Mouse (Mus musculus): ENCODE measurements around the gene Slc46a1.

GRCm38 (mm10) chr11:78455308-78455707 lies 10.2 kb upstream of the Slc46a1 start:
- TF ChIP-seq POLR2A (IDR thresholded peaks at IDR 0.05; ENCODE audit: borderline replicate concordance, control insufficient read depth, low read depth, low read length) (no peak), CTCF (IDR thresholded peaks at IDR 0.05; ENCODE audit: control insufficient read depth, insufficient read depth, low read length) (peak; percentile 32; the same call in 1 of the 2 replicates)
